Mouse (Mus musculus): ENCODE measurements at regions not wholly inside any gene's neighbourhood (a gene's known extent, or its start where the extent isn't known, plus 50 kb on each side); places are given as distances from the start of the nearest gene placed in this dataset.

- no peak for TF ChIP-seq GATA1 (IDR thresholded peaks at IDR 0.05; ENCODE audit: low read length)
- TF ChIP-seq TAL1 (IDR thresholded peaks at IDR 0.05; ENCODE audit: low read length): no peak
Measured at GRCm38 (mm10) chr1:177367864-177368610, 74.1 kb upstream of the Zbtb18 start.

All from erythroblast, embryonic 14.5 days (primary cell).